Mouse (Mus musculus): ENCODE measurements around the gene Dennd4b. TPM values are rescaled to one million over a fixed set of nuclear protein-coding genes. Genes with fewer than 3 reads are reported as not detected.
A peak's percentile ranks its signal among the peaks of the same experiment; 100 is the strongest.

Gene Dennd4b
- polyA plus RNA-seq, 1 experiment from 2014 or later = 6.1 TPM

DNA sequence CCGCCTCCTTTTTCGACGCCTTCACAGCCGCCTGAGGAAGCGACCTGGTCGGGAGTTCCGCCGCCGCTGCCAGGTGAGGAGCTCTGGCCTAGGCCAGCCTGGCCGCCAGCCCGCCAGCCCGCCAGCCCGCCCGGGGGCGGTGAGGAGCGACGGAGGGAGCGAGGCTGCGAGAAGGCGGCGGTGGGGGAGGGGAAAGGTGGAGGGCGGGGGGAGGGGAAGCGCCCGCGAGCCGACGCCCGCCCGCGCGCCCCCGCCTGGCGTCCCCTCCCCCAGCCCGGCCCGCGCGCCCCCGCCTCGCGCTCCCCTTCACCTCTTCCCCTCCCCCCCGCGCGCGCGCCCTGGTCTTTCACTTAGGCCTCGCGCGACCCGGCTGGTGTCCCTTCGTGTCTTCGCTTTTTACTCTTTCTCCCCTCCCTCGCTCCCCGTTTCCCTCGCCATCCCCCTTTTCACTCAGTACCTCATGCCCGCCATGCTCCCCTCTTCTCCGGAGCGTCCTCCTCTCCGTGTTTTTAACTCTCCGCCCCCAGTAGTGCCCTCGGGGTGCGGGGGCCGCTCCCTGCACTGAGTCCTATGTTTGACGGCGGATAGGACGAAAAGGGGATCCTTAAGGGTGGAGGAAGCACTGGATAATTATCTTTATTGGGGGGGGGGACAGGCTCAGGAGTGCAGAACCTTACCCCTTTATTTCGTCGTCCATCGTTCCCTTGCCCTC is 28.5 kb downstream of the Dennd4b start:
- Histone ChIP-seq H3K4me1 (ENCODE audit: insufficient read depth) (peaks cover 9% of the 10 kb centered on the region; the same call in 1 of the 2 replicates), H3K36me3 (ENCODE audit: insufficient read depth) (peaks cover 8% of the 10 kb centered on the region; the same call in 1 of the 2 replicates), H3K27me3 (ENCODE audit: insufficient read depth, low read length) (no peaks in the 10 kb centered on the region), H3K9ac (peak overlapping the region; percentile 94), H3K4me3 (ENCODE audit: low read depth, low read length) (peak overlapping the region; percentile 89), H3K4me2 (peak overlapping the region; percentile 71), H3K27ac (ENCODE audit: low read depth) (peak overlapping the region; percentile 96), H3K9me3 (ENCODE audit: low read depth, low read length) (no peaks in the 10 kb centered on the region)
- DNase-seq = peak; percentile 75
- peak; percentile 12 for ATAC-seq (ENCODE audit: insufficient read depth)
- TF ChIP-seq CTCF (IDR thresholded peaks at IDR 0.05; ENCODE audit: low read depth) = no peak
- 1% methylated on average over 52 of the region's 68 CpGs for WGBS

DNA sequence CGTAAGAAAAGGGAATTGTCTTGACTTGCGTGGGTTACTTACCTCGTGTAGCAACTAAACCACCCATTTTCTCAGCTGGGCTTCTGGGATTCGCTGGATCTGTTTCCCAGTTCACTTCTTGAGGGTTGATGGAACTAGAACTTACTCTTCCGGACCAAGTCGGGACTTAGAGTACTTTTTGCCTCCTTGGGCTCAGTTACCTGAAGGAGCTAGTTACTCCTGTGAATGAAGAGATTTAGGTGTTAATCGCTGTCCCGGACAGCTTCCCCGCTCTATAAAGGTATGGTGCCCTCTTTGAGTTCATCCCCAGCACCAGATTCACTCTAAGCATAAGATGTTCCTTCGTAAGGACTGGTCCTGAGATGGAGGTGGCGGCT is 29.1 kb downstream of the Dennd4b start:
- DNase-seq (peak; percentile 43), ATAC-seq (ENCODE audit: insufficient read depth) (no peak)
- peak overlapping the region; percentile 71 for H3K4me2 ChIP-seq
- peak overlapping the region; percentile 89 for H3K4me3 ChIP-seq (ENCODE audit: low read depth, low read length)
- H3K27ac ChIP-seq (ENCODE audit: low read depth) = peak overlapping the region; percentile 96
- WGBS = 1% methylated on average over 11 of the region's 11 CpGs
- peaks cover 9% of the 10 kb centered on the region; the same call in 1 of the 2 replicates for H3K4me1 ChIP-seq (ENCODE audit: insufficient read depth)
- no peaks in the 10 kb centered on the region for H3K27me3 ChIP-seq (ENCODE audit: insufficient read depth, low read length)
- no peaks in the 10 kb centered on the region for H3K9me3 ChIP-seq (ENCODE audit: low read depth, low read length)
- peaks cover 8% of the 10 kb centered on the region; the same call in 1 of the 2 replicates for H3K36me3 ChIP-seq (ENCODE audit: insufficient read depth)
- peak overlapping the region; percentile 94 for H3K9ac ChIP-seq
- no peak for TF ChIP-seq CTCF (IDR thresholded peaks at IDR 0.05; ENCODE audit: low read depth)

DNA sequence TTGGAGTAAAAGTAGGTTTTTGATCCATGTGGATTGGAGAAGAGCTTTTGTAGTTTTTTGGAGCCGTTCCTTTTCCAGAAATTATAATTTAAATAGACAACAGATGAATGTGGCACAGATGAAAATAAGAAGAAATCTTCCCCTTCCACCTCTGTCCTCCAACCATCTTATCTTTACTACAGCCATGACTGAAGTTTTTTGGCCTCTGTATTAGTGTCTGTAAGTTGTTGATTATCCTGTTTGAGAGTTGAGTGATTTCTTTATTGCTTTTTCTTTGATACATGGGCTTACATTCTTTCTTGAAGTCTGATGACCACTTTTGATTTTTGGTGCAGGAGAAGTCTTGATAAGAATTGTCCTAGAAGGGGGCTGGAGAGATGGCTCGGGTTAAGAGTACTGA is 29.7 kb downstream of the Dennd4b start:
- H3K4me3 ChIP-seq (ENCODE audit: low read depth, low read length) = peak overlapping the region; percentile 89
- H3K27ac ChIP-seq (ENCODE audit: low read depth) = no peak overlapping the region
- WGBS = 65% methylated on average over 2 of the region's 2 CpGs
- no peaks in the 10 kb centered on the region for H3K9me3 ChIP-seq (ENCODE audit: low read depth, low read length)
- TF ChIP-seq CTCF (IDR thresholded peaks at IDR 0.05; ENCODE audit: low read depth) = no peak
- no peak for DNase-seq
- no peaks in the 10 kb centered on the region for H3K27me3 ChIP-seq (ENCODE audit: insufficient read depth, low read length)
- peaks cover 9% of the 10 kb centered on the region; the same call in 1 of the 2 replicates for H3K4me1 ChIP-seq (ENCODE audit: insufficient read depth)
- peaks cover 8% of the 10 kb centered on the region; the same call in 1 of the 2 replicates for H3K36me3 ChIP-seq (ENCODE audit: insufficient read depth)
- no peak for ATAC-seq (ENCODE audit: insufficient read depth)
- H3K9ac ChIP-seq = peak overlapping the region; percentile 94
- peak overlapping the region; percentile 71 for H3K4me2 ChIP-seq

DNA sequence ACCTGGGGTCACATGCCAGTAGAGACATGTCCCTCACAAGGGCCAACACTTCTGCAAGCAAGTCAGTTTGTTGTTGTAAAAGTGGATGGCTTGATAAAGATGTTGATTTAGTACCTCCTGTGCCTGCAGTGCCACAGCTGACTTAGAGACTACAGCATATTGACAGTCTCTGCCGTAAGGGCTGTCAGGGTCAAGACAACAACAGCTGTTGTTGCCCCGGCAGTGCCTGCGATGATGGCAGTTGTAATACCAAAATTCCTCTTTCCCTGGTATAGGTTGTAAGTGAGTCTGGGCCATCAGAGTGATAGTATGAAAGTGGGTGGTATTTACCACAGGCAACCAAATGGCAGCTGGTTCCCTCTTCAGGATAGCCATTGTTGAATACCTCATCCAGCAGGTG is 40.8 kb downstream of the Dennd4b start:
- Histone ChIP-seq H3K27ac (ENCODE audit: low read depth) (no peak overlapping the region), H3K36me3 (ENCODE audit: insufficient read depth) (no peaks in the 10 kb centered on the region), H3K9ac (no peak overlapping the region), H3K4me2 (no peak overlapping the region), H3K27me3 (ENCODE audit: insufficient read depth, low read length) (no peaks in the 10 kb centered on the region), H3K9me3 (ENCODE audit: low read depth, low read length) (no peaks in the 10 kb centered on the region), H3K4me1 (ENCODE audit: insufficient read depth) (no peaks in the 10 kb centered on the region), H3K4me3 (ENCODE audit: low read depth, low read length) (no peak overlapping the region)
- DNase-seq = no peak
- WGBS = 52% methylated on average over 3 of the region's 3 CpGs
- no peak for TF ChIP-seq CTCF (IDR thresholded peaks at IDR 0.05; ENCODE audit: low read depth)
- no peak for ATAC-seq (ENCODE audit: insufficient read depth)

DNA sequence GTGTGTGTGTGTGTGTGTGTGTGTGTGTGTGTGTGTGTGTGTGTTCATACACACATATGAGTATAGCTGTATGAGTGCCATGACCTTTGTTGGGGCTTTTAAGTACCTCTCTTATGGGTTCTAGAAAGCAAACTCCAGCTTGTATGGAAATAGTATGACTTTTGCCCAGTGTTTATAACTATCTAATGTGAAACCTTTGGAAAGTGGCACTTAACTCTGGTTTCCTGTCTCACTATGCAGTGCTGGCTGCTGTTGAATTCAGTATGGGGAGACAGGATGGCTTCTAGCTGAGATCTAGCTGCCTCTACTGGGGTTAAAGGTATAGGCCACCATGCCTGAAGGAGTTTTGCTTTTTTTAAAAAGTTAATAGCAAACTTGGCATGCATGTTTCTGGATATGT is 44.6 kb downstream of the Dennd4b start:
- no peaks in the 10 kb centered on the region for H3K9me3 ChIP-seq (ENCODE audit: low read depth, low read length)
- DNase-seq = no peak
- no peak overlapping the region for H3K4me3 ChIP-seq (ENCODE audit: low read depth, low read length)
- ATAC-seq (ENCODE audit: insufficient read depth) = no peak
- TF ChIP-seq CTCF (IDR thresholded peaks at IDR 0.05; ENCODE audit: low read depth) = no peak
- H3K27me3 ChIP-seq (ENCODE audit: insufficient read depth, low read length) = no peaks in the 10 kb centered on the region
- H3K9ac ChIP-seq = no peak overlapping the region
- H3K4me2 ChIP-seq = no peak overlapping the region
- no peaks in the 10 kb centered on the region for H3K4me1 ChIP-seq (ENCODE audit: insufficient read depth)
- no peaks in the 10 kb centered on the region for H3K36me3 ChIP-seq (ENCODE audit: insufficient read depth)
- H3K27ac ChIP-seq (ENCODE audit: low read depth) = no peak overlapping the region

DNA sequence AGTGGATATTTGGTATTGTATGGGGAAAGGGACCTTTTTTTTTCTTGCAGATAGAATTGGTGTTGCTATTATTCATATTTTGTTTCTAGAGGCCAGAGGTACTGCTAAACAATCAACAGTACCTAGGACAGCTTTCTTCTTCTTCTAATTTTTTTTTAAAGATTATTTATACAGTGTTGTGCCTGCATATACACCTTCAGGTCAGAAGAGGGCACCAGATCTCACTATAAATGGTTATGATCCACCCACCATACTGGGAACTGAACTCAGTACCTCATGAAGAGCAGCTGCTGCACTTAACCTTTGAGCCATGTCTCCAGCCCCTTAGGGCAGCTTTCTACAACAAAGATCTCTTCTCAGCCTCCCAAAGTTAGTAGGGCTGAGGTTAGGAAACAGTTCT is 48.4 kb downstream of the Dennd4b start:
- ATAC-seq (ENCODE audit: insufficient read depth) = no peak
- Histone ChIP-seq H3K4me1 (ENCODE audit: insufficient read depth) (no peaks in the 10 kb centered on the region), H3K9me3 (ENCODE audit: low read depth, low read length) (no peaks in the 10 kb centered on the region), H3K27me3 (ENCODE audit: insufficient read depth, low read length) (no peaks in the 10 kb centered on the region), H3K36me3 (ENCODE audit: insufficient read depth) (no peaks in the 10 kb centered on the region), H3K9ac (no peak overlapping the region), H3K4me3 (ENCODE audit: low read depth, low read length) (no peak overlapping the region), H3K27ac (ENCODE audit: low read depth) (no peak overlapping the region), H3K4me2 (no peak overlapping the region)
- TF ChIP-seq CTCF (IDR thresholded peaks at IDR 0.05; ENCODE audit: low read depth) = peak; percentile 47
- peak; percentile 31 for DNase-seq

DNA sequence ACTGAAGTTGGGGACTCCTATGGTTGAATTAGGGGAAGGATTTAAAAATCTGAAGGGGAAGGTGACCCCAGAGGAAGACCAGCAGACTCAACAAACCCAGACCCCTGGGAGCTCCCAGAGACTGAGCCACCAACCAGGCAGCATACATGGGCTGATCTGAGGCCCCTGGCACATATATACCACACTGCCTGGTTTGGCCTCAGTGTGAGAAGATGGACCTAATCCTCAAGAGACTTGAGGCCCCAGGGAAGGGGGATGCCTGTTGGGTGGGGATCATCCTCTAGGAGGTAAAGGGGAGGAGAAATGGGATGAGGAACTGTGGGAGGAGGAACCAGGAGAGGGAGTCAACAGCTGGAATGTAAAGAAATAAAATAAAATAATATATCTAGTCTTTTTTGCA is 49.3 kb downstream of the Dennd4b start:
- no peak for ATAC-seq (ENCODE audit: insufficient read depth)
- H3K27ac ChIP-seq (ENCODE audit: low read depth) = no peak overlapping the region
- TF ChIP-seq CTCF (IDR thresholded peaks at IDR 0.05; ENCODE audit: low read depth) = no peak

More for the DNA sequence above, 49.3 kb downstream of the Dennd4b start:
- Histone ChIP-seq H3K4me3 (ENCODE audit: low read depth, low read length) (no peak overlapping the region), H3K36me3 (ENCODE audit: insufficient read depth) (no peaks in the 10 kb centered on the region), H3K4me1 (ENCODE audit: insufficient read depth) (no peaks in the 10 kb centered on the region), H3K4me2 (no peak overlapping the region), H3K9me3 (ENCODE audit: low read depth, low read length) (no peaks in the 10 kb centered on the region), H3K27me3 (ENCODE audit: insufficient read depth, low read length) (no peaks in the 10 kb centered on the region), H3K9ac (no peak overlapping the region)
- DNase-seq = no peak

Data from lung, embryonic 14.5 days (tissue).